Mouse (Mus musculus): ENCODE results near the gene Ormdl3. TPM values are rescaled to one million over a fixed set of nuclear protein-coding genes. Genes with fewer than 3 reads are reported as not detected.

Gene Ormdl3
- polyA plus RNA-seq, 1 experiment from 2014 or later, result 8.0 TPM

- H3K4me3 ChIP-seq (ENCODE audit: low read depth, low read length), result no peak overlapping the region
- no peaks in the 10 kb centered on the region for H3K27me3 ChIP-seq (ENCODE audit: control insufficient read depth, insufficient read depth, low read length)
- DNase-seq (ENCODE audit: low spot score) (no peak), ATAC-seq (replicated peaks; ENCODE audit: insufficient number of reproducible peaks, low FRiP score, low TSS enrichment, low read depth) (no peak)
- no peaks in the 10 kb centered on the region for H3K9me3 ChIP-seq (replicated peaks; ENCODE audit: control insufficient read depth, low read length)
- H3K4me1 ChIP-seq (ENCODE audit: control insufficient read depth, insufficient read depth, low read length), result no peaks in the 10 kb centered on the region
- 39% methylated on average over 7 of the region's 7 CpGs for WGBS
- H3K27ac ChIP-seq (replicated peaks; ENCODE audit: low read depth, low read length), result no peak overlapping the region
- H3K9ac ChIP-seq (replicated peaks; ENCODE audit: low read length), result no peak overlapping the region
- no peaks in the 10 kb centered on the region for H3K36me3 ChIP-seq (replicated peaks; ENCODE audit: control insufficient read depth, insufficient read depth, low read depth, low read length)
- no peak overlapping the region for H3K4me2 ChIP-seq (ENCODE audit: low read depth, low read length)
Measured at GRCm38 (mm10) chr11:98560942-98561341, 26.2 kb downstream of the Ormdl3 start.

- no peaks in the 10 kb centered on the region for H3K9me3 ChIP-seq (replicated peaks; ENCODE audit: control insufficient read depth, low read length)
- ATAC-seq (replicated peaks; ENCODE audit: insufficient number of reproducible peaks, low FRiP score, low TSS enrichment, low read depth) (no peak), DNase-seq (ENCODE audit: low spot score) (no peak)
- H3K27me3 ChIP-seq (ENCODE audit: control insufficient read depth, insufficient read depth, low read length), result no peaks in the 10 kb centered on the region; the same call in 1 of the 2 replicates
- no peaks in the 10 kb centered on the region for H3K36me3 ChIP-seq (replicated peaks; ENCODE audit: control insufficient read depth, insufficient read depth, low read depth, low read length)
- no peak overlapping the region for H3K27ac ChIP-seq (replicated peaks; ENCODE audit: low read depth, low read length)
- H3K4me1 ChIP-seq (ENCODE audit: control insufficient read depth, insufficient read depth, low read length), result no peaks in the 10 kb centered on the region
- 79% methylated on average over 12 of the region's 12 CpGs for WGBS
- no peak overlapping the region for H3K9ac ChIP-seq (replicated peaks; ENCODE audit: low read length)
- no peak overlapping the region for H3K4me2 ChIP-seq (ENCODE audit: low read depth, low read length)
- H3K4me3 ChIP-seq (ENCODE audit: low read depth, low read length), result no peak overlapping the region
Measured at GRCm38 (mm10) chr11:98555124-98555700, 32.0 kb downstream of the Ormdl3 start.

GRCm38 (mm10) chr11:98553966-98554365 is 33.2 kb downstream of the Ormdl3 start:
- Histone ChIP-seq H3K27ac (replicated peaks; ENCODE audit: low read depth, low read length) (no peak overlapping the region), H3K4me3 (ENCODE audit: low read depth, low read length) (no peak overlapping the region), H3K36me3 (replicated peaks; ENCODE audit: control insufficient read depth, insufficient read depth, low read depth, low read length) (no peaks in the 10 kb centered on the region), H3K27me3 (ENCODE audit: control insufficient read depth, insufficient read depth, low read length) (peaks cover 7% of the 10 kb centered on the region), H3K9me3 (replicated peaks; ENCODE audit: control insufficient read depth, low read length) (no peaks in the 10 kb centered on the region), H3K4me1 (ENCODE audit: control insufficient read depth, insufficient read depth, low read length) (no peaks in the 10 kb centered on the region), H3K4me2 (ENCODE audit: low read depth, low read length) (no peak overlapping the region), H3K9ac (replicated peaks; ENCODE audit: low read length) (no peak overlapping the region)
- WGBS, result 86% methylated on average over 4 of the region's 4 CpGs
- ATAC-seq (replicated peaks; ENCODE audit: insufficient number of reproducible peaks, low FRiP score, low TSS enrichment, low read depth) (no peak), DNase-seq (ENCODE audit: low spot score) (no peak)

- under 1% methylated on average over 51 of the region's 51 CpGs for WGBS
- H3K4me1 ChIP-seq (ENCODE audit: control insufficient read depth, insufficient read depth, low read length), result no peaks in the 10 kb centered on the region
- no peaks in the 10 kb centered on the region for H3K9me3 ChIP-seq (replicated peaks; ENCODE audit: control insufficient read depth, low read length)
- H3K27ac ChIP-seq (replicated peaks; ENCODE audit: low read depth, low read length), result no peak within 1 kb of the TSS
- peak within 1 kb of the TSS; percentile 56 for H3K4me3 ChIP-seq (ENCODE audit: low read depth, low read length)
- ATAC-seq (replicated peaks; ENCODE audit: insufficient number of reproducible peaks, low FRiP score, low TSS enrichment, low read depth) (peak; percentile 95), DNase-seq (ENCODE audit: low spot score) (peak; percentile 96)
- peak within 1 kb of the TSS; percentile 61 for H3K9ac ChIP-seq (replicated peaks; ENCODE audit: low read length)
- peak within 1 kb of the TSS; percentile 47 for H3K4me2 ChIP-seq (ENCODE audit: low read depth, low read length)
- peaks cover 18% of the 10 kb centered on the region for H3K27me3 ChIP-seq (ENCODE audit: control insufficient read depth, insufficient read depth, low read length)
- no peaks in the 10 kb centered on the region for H3K36me3 ChIP-seq (replicated peaks; ENCODE audit: control insufficient read depth, insufficient read depth, low read depth, low read length)
Measured at GRCm38 (mm10) chr11:98550975-98551828, 36.0 kb downstream of the Ormdl3 start, which contains the start of gene Zpbp2. Gene Zpbp2 (plus strand): TSS chr11:98551097.

- H3K4me2 ChIP-seq (ENCODE audit: low read depth, low read length), result peak overlapping the region; percentile 47
- H3K36me3 ChIP-seq (replicated peaks; ENCODE audit: control insufficient read depth, insufficient read depth, low read depth, low read length), result no peaks in the 10 kb centered on the region
- H3K9ac ChIP-seq (replicated peaks; ENCODE audit: low read length), result no peak overlapping the region; the same call in 1 of the 2 replicates
- peaks cover 25% of the 10 kb centered on the region for H3K27me3 ChIP-seq (ENCODE audit: control insufficient read depth, insufficient read depth, low read length)
- ATAC-seq (replicated peaks; ENCODE audit: insufficient number of reproducible peaks, low FRiP score, low TSS enrichment, low read depth) (no peak), DNase-seq (ENCODE audit: low spot score) (no peak)
- no peaks in the 10 kb centered on the region for H3K4me1 ChIP-seq (ENCODE audit: control insufficient read depth, insufficient read depth, low read length)
- H3K4me3 ChIP-seq (ENCODE audit: low read depth, low read length), result peak overlapping the region; percentile 56
- H3K27ac ChIP-seq (replicated peaks; ENCODE audit: low read depth, low read length), result no peak overlapping the region
- no peaks in the 10 kb centered on the region for H3K9me3 ChIP-seq (replicated peaks; ENCODE audit: control insufficient read depth, low read length)
- WGBS, result 22% methylated on average over 20 of the region's 20 CpGs
Measured at GRCm38 (mm10) chr11:98550311-98550974, 36.7 kb downstream of the Ormdl3 start.

- WGBS, result 65% methylated on average over 4 of the region's 4 CpGs
- no peak overlapping the region for H3K4me3 ChIP-seq (ENCODE audit: low read depth, low read length)
Measured at GRCm38 (mm10) chr11:98549363-98549762, 37.8 kb downstream of the Ormdl3 start.

GRCm38 (mm10) chr11:98547308-98547693 is 39.9 kb downstream of the Ormdl3 start:
- no peak overlapping the region for H3K4me2 ChIP-seq (ENCODE audit: low read depth, low read length)
- WGBS, result 71% methylated on average over 3 of the region's 3 CpGs
- DNase-seq (ENCODE audit: low spot score), result no peak
- no peak overlapping the region for H3K9ac ChIP-seq (replicated peaks; ENCODE audit: low read length)
- H3K27ac ChIP-seq (replicated peaks; ENCODE audit: low read depth, low read length), result no peak overlapping the region
- H3K9me3 ChIP-seq (replicated peaks; ENCODE audit: control insufficient read depth, low read length), result no peaks in the 10 kb centered on the region
- no peak for ATAC-seq (replicated peaks; ENCODE audit: insufficient number of reproducible peaks, low FRiP score, low TSS enrichment, low read depth)
- no peak overlapping the region for H3K4me3 ChIP-seq (ENCODE audit: low read depth, low read length)
- no peaks in the 10 kb centered on the region for H3K4me1 ChIP-seq (ENCODE audit: control insufficient read depth, insufficient read depth, low read length)
- no peaks in the 10 kb centered on the region for H3K36me3 ChIP-seq (replicated peaks; ENCODE audit: control insufficient read depth, insufficient read depth, low read depth, low read length)
- peaks cover 31% of the 10 kb centered on the region for H3K27me3 ChIP-seq (ENCODE audit: control insufficient read depth, insufficient read depth, low read length)

More at GRCm38 (mm10) chr11:98549363-98549762, 37.8 kb downstream of the Ormdl3 start:
- H3K36me3 ChIP-seq (replicated peaks; ENCODE audit: control insufficient read depth, insufficient read depth, low read depth, low read length), result no peaks in the 10 kb centered on the region
- DNase-seq (ENCODE audit: low spot score) (no peak), ATAC-seq (replicated peaks; ENCODE audit: insufficient number of reproducible peaks, low FRiP score, low TSS enrichment, low read depth) (no peak)
- no peak overlapping the region for H3K9ac ChIP-seq (replicated peaks; ENCODE audit: low read length)
- H3K9me3 ChIP-seq (replicated peaks; ENCODE audit: control insufficient read depth, low read length), result no peaks in the 10 kb centered on the region
- peaks cover 29% of the 10 kb centered on the region for H3K27me3 ChIP-seq (ENCODE audit: control insufficient read depth, insufficient read depth, low read length)
- H3K4me1 ChIP-seq (ENCODE audit: control insufficient read depth, insufficient read depth, low read length), result no peaks in the 10 kb centered on the region
- H3K27ac ChIP-seq (replicated peaks; ENCODE audit: low read depth, low read length), result no peak overlapping the region
- H3K4me2 ChIP-seq (ENCODE audit: low read depth, low read length), result no peak overlapping the region

Measured in embryonic facial prominence, embryonic 11.5 days (tissue).